Mouse (Mus musculus): Measurements from ENCODE around the gene Naglu.
"Not testable (repeated sequence)": the region's sequence is repeated elsewhere in the genome, so short reads cannot be mapped to it uniquely, and the experiment has no call there.

Gene Naglu

GRCm38 (mm10) chr11:101120545-101121188, 50.9 kb downstream of the Naglu start:
- in situ Hi-C loops (cut with MboI, MseI), result loop anchor here (5.0 kb wide), 2 partner anchors 33 to 42 kb away; partner anchors contain the start of gene Mlx

DNA sequence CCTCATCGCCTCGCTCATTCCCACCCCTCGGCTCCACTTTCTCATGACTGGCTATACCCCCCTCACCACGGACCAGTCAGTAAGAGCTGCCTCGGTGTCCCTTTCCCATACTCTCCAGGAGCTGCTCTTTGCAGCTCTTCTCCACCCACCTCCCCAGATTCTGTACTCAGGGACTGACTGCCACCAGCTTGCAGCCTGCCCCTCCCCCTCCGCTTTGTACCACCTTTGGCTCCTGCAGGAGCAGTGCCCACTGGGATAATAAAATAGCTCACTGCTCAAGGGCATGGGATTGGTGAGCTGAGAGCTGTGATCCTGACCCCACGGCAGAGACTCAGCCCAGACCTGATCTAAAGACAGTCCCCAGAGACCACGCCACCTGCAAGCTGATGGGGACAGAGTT, 54.7 kb downstream of the Naglu start:
- in situ Hi-C loops (cut with MboI, MseI), result loop anchor here (5.0 kb wide), 2 partner anchors 37 to 38 kb away; partner anchors contain the start of gene Mlx

DNA sequence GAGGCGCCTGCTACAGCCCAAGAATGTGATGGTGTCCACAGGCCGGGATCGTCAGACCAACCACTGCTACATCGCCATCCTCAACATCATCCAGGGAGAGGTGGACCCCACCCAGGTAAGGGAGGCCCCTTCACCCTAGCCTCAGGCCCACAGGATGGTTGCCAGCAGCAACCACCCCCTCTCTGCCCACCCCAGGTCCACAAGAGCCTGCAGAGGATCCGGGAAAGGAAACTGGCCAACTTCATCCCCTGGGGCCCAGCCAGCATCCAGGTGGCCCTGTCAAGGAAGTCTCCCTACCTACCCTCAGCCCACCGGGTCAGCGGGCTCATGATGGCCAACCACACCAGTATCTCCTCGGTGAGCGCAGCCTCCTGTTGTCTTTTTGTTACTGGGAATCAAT, 55.2 kb downstream of the Naglu start:
- in situ Hi-C loops (cut with MboI, MseI), result not testable (repeated sequence)

- in situ Hi-C loops (cut with MboI, MseI), result no loop called here
Measured at GRCm38 (mm10) chr11:101127075-101127474, 57.3 kb downstream of the Naglu start.

Measured in regulatory T cell (primary cell).